Mouse (Mus musculus) liver, embryonic 16.5 days (tissue): ENCODE data around the gene Soat2. TPM values are rescaled to one million over a fixed set of nuclear protein-coding genes. Genes with fewer than 3 reads are reported as not detected.

Source experiments
- ATAC-seq: fragments of 200-750 bp; cut with Nextera tagmentation; 2 replicates; pipeline ENCODE4 v1.8.0; 2017; ENCODE audit warnings: low read depth, mild to moderate bottlenecking, moderate number of reproducible peaks, moderate library complexity
- H3K27ac ChIP-seq: fragments of 300-500 bp; sonication (generic); 2 replicates; pipeline ENCODE4 v1.5.1; 2014; ENCODE audit warnings: mild to moderate bottlenecking, low read length
- H3K27me3 ChIP-seq: fragments of 300-500 bp; sonication (generic); 2 replicates; pipeline ENCODE4 v1.6.1; 2014; ENCODE audit warnings: low read depth, low read length, mixed read lengths; ENCODE audit not compliant: control insufficient read depth, insufficient read depth
- H3K36me3 ChIP-seq: fragments of 300-500 bp; sonication (generic); 2 replicates; pipeline ENCODE4 v1.6.1; 2014; ENCODE audit warnings: mild to moderate bottlenecking; ENCODE audit not compliant: control insufficient read depth, insufficient read depth
- H3K4me1 ChIP-seq: fragments of 300-500 bp; sonication (generic); 2 replicates; pipeline ENCODE4 v1.6.1; 2014; ENCODE audit warnings: low read depth, low read length, mixed read lengths; ENCODE audit not compliant: control insufficient read depth
- H3K4me2 ChIP-seq: fragments of 300-500 bp; sonication (generic); 2 replicates; pipeline ENCODE4 v1.6.1; 2014; ENCODE audit warnings: low read depth, low read length, mixed read lengths
- H3K4me3 ChIP-seq: fragments of 300-500 bp; sonication (generic); 2 replicates; pipeline ENCODE4 v1.5.1; 2014; ENCODE audit warnings: low read depth, mild to moderate bottlenecking, low read length
- H3K9ac ChIP-seq: fragments of 300-500 bp; sonication (generic); 2 replicates; pipeline ENCODE4 v1.6.1; 2014; ENCODE audit warnings: low read depth, low read length
- H3K9me3 ChIP-seq: fragments of 300-500 bp; sonication (generic); replicated peaks from 2 replicates; pipeline ENCODE4 v1.6.1; 2016; ENCODE audit warnings: low read length; ENCODE audit not compliant: control insufficient read depth
- WGBS: fragments of 180-500 bp; shearing (Covaris S2); extraction: QIAGEN DNeasy Blood & Tissue Kit; methylation state at CpG from one replicate; pipeline ENCODE4 v1.1.7; 2014; ENCODE audit not compliant: insufficient replicate concordance; 5-methylcytosine and 5-hydroxymethylcytosine counted together
- polyA plus RNA-seq: library from polyadenylated mRNA; unstranded; fragments of >200 nt; fragmentation: Nextera tagmentation; extraction: Ambion mirVana; gene quantifications from 2 replicates; pipeline ENCODE4 v1.2.1, GENCODE M21; 2015

Soat2 gene
- polyA plus RNA-seq: 33.6 and 34.4 TPM in 2 replicates

GRCm38 (mm10) chr15:102150301-102151135 lies at the start of gene Soat2:
Soat2 (plus strand) TSS chr15:102150526.
- 5% methylated on average over 20 of the region's 20 CpGs for WGBS
- ATAC-seq: peak; percentile 73
- peaks cover 5% of the 10 kb centered on the region for H3K27me3 ChIP-seq
- peak within 1 kb of the TSS; percentile 76 for H3K4me2 ChIP-seq
- H3K4me3 ChIP-seq: peak within 1 kb of the TSS; percentile 60
- H3K9me3 ChIP-seq: no peaks in the 10 kb centered on the region
- H3K4me1 ChIP-seq: peaks cover 31% of the 10 kb centered on the region
- H3K27ac ChIP-seq: peak within 1 kb of the TSS; percentile 75
- H3K9ac ChIP-seq: peak within 1 kb of the TSS; percentile 51
- H3K36me3 ChIP-seq: no peaks in the 10 kb centered on the region

GRCm38 (mm10) chr15:102100996-102101671 lies 49.2 kb upstream of the Soat2 start:
- peaks cover 35% of the 10 kb centered on the region for H3K4me1 ChIP-seq
- H3K27me3 ChIP-seq: peaks cover 22% of the 10 kb centered on the region
- ATAC-seq: no peak
- peak overlapping the region; percentile 62 for H3K4me3 ChIP-seq
- WGBS: 37% methylated on average over 10 of the region's 10 CpGs
- H3K36me3 ChIP-seq: no peaks in the 10 kb centered on the region; the same call in 1 of the 2 replicates
- H3K4me2 ChIP-seq: peak overlapping the region; percentile 86
- H3K27ac ChIP-seq: peak overlapping the region; percentile 50
- no peaks in the 10 kb centered on the region for H3K9me3 ChIP-seq
- H3K9ac ChIP-seq: peak overlapping the region; percentile 15; the same call in 1 of the 2 replicates

- H3K4me3 ChIP-seq: peak overlapping the region; percentile 8
- H3K4me1 ChIP-seq: peaks cover 42% of the 10 kb centered on the region
- H3K9ac ChIP-seq: no peak overlapping the region
- H3K36me3 ChIP-seq: no peaks in the 10 kb centered on the region; the same call in 1 of the 2 replicates
- ATAC-seq: peak; percentile 11; the same call in 1 of the 2 replicates
- H3K27ac ChIP-seq: peak overlapping the region; percentile 57
- H3K9me3 ChIP-seq: no peaks in the 10 kb centered on the region
- H3K4me2 ChIP-seq: no peak overlapping the region
- 42% methylated on average over 11 of the region's 11 CpGs for WGBS
- peaks cover 29% of the 10 kb centered on the region for H3K27me3 ChIP-seq
Observed at GRCm38 (mm10) chr15:102101672-102102541, 48.4 kb upstream of the Soat2 start.

GRCm38 (mm10) chr15:102102548-102103121 lies 47.7 kb upstream of the Soat2 start:
- H3K4me2 ChIP-seq: no peak overlapping the region; the same call in 1 of the 2 replicates
- H3K4me1 ChIP-seq: peaks cover 45% of the 10 kb centered on the region
- peak overlapping the region; percentile 57 for H3K27ac ChIP-seq
- H3K27me3 ChIP-seq: peaks cover 30% of the 10 kb centered on the region
- no peaks in the 10 kb centered on the region for H3K36me3 ChIP-seq
- 40% methylated on average over 6 of the region's 6 CpGs for WGBS
- no peak for ATAC-seq
- H3K4me3 ChIP-seq: peak overlapping the region; percentile 23
- H3K9me3 ChIP-seq: no peaks in the 10 kb centered on the region
- peak overlapping the region; percentile 22 for H3K9ac ChIP-seq

GRCm38 (mm10) chr15:102103371-102103946 lies 46.9 kb upstream of the Soat2 start:
- Histone ChIP-seq H3K4me2 (peak overlapping the region; percentile 24), H3K9me3 (no peaks in the 10 kb centered on the region), H3K27me3 (peaks cover 30% of the 10 kb centered on the region), H3K27ac (peak overlapping the region; percentile 57), H3K36me3 (no peaks in the 10 kb centered on the region), H3K4me1 (peaks cover 47% of the 10 kb centered on the region), H3K9ac (peak overlapping the region; percentile 22; the same call in 1 of the 2 replicates), H3K4me3 (peak overlapping the region; percentile 23)
- 24% methylated on average over 14 of the region's 14 CpGs for WGBS
- no peak for ATAC-seq

GRCm38 (mm10) chr15:102103947-102104555 lies 46.3 kb upstream of the Soat2 start:
- peak overlapping the region; percentile 23 for H3K4me3 ChIP-seq
- peak overlapping the region; percentile 24; the same call in 1 of the 2 replicates for H3K4me2 ChIP-seq
- peak; percentile 36 for ATAC-seq
- H3K9ac ChIP-seq: peak overlapping the region; percentile 15; the same call in 1 of the 2 replicates
- H3K36me3 ChIP-seq: no peaks in the 10 kb centered on the region
- 47% methylated on average over 12 of the region's 12 CpGs for WGBS
- peaks cover 30% of the 10 kb centered on the region for H3K27me3 ChIP-seq
- H3K27ac ChIP-seq: peak overlapping the region; percentile 52
- peaks cover 47% of the 10 kb centered on the region for H3K4me1 ChIP-seq
- H3K9me3 ChIP-seq: no peaks in the 10 kb centered on the region

GRCm38 (mm10) chr15:102105360-102105759 lies 45.0 kb upstream of the Soat2 start:
- no peak overlapping the region for H3K4me3 ChIP-seq
- H3K4me2 ChIP-seq: no peak overlapping the region
- no peaks in the 10 kb centered on the region for H3K9me3 ChIP-seq
- H3K4me1 ChIP-seq: peaks cover 40% of the 10 kb centered on the region
- H3K9ac ChIP-seq: no peak overlapping the region
- ATAC-seq: no peak
- 26% methylated on average over 5 of the region's 5 CpGs for WGBS
- no peak overlapping the region for H3K27ac ChIP-seq
- no peaks in the 10 kb centered on the region for H3K36me3 ChIP-seq
- H3K27me3 ChIP-seq: peaks cover 27% of the 10 kb centered on the region
